14 mouse cellular contexts compared by ENCODE assay signal in the genomic region with DNA sequence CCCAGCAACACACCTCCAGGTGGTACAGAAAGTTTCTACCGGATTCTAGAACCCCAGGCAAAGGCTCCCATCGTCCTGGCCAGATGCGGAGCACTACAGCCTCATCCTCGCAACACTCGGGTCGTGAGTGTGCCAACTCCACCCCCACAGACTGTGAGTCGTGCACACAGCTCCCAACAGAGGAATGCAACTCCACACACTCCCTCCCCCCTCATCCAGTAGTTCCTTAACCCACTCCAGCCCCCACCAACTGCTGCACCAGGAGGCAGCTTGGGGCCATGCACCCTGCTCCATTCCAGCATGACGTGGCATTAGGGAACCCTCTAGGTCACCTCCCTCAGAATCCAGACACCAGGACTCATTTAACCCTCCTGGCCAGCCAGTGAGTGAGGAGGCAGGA. TPM values are rescaled to one million over a fixed set of nuclear protein-coding genes. Genes with fewer than 3 reads are reported as not detected.
A peak's percentile ranks its signal among the peaks of the same experiment; 100 is the strongest.
DNase-seq lines count a peak whose midpoint lies in the region; ATAC-seq and TF ChIP-seq lines count a peak whose summit lies in the region.
"Had no signal": no experiment of that assay in that cellular context is flagged by ENCODE, and none has a peak within 500 bp of the region (broad histone marks: within the 10 kb centered on the region; RNA-seq: fewer than 3 reads in every experiment).

No protein-coding gene starts in this region.

- no peaks in the 10 kb centered on the region for H3K27me3 ChIP-seq in embryonic facial prominence, embryonic 12.5 days
- no peaks in the 10 kb centered on the region for H3K27me3 ChIP-seq in embryonic facial prominence, embryonic 10.5 days (replicated peaks; ENCODE audit: low read depth, poor library complexity, severe bottlenecking)
- no peaks in the 10 kb centered on the region for H3K27me3 ChIP-seq in kidney, adult 2 months (replicated peaks; ENCODE audit: control insufficient read depth, insufficient read depth, low read length)
- no peaks in the 10 kb centered on the region for H3K27me3 ChIP-seq in kidney, embryonic 14.5 days (ENCODE audit: control insufficient read depth, insufficient read depth, low read length)

- intact Hi-C loops in left cerebral cortex, postnatal 4 days (cut with DNase I), result no loop called here

- H3K36me3 ChIP-seq in embryonic facial prominence, embryonic 12.5 days, result peaks cover 5% of the 10 kb centered on the region; the same call in 1 of the 2 replicates
- peaks cover 68% of the 10 kb centered on the region for H3K36me3 ChIP-seq in embryonic facial prominence, embryonic 10.5 days (replicated peaks)
- H3K36me3 ChIP-seq in kidney, adult 2 months (ENCODE audit: control insufficient read depth, insufficient read depth, low read length), result no peaks in the 10 kb centered on the region
- peaks cover 41% of the 10 kb centered on the region for H3K36me3 ChIP-seq in kidney, embryonic 14.5 days (ENCODE audit: control insufficient read depth, insufficient read depth, low read length)
- H3K36me3 ChIP-seq: liver, embryonic 13.5 days had no signal

- H3K4me1 ChIP-seq in embryonic facial prominence, embryonic 12.5 days, result peaks cover 4% of the 10 kb centered on the region; the same call in 1 of the 2 replicates
- peaks cover 31% of the 10 kb centered on the region for H3K4me1 ChIP-seq in embryonic facial prominence, embryonic 10.5 days
- H3K4me1 ChIP-seq in kidney, adult 2 months (ENCODE audit: control insufficient read depth, insufficient read depth, low read length), result peaks cover 8% of the 10 kb centered on the region
- H3K4me1 ChIP-seq in kidney, embryonic 14.5 days (ENCODE audit: control insufficient read depth, insufficient read depth, low read length), result peaks cover 16% of the 10 kb centered on the region

- TF ChIP-seq POLR2A in kidney, adult 2 months (IDR thresholded peaks at IDR 0.05; ENCODE audit: low read depth, low read length), result no peak

- H3K9ac ChIP-seq in embryonic facial prominence, embryonic 12.5 days, result no peak overlapping the region
- no peak overlapping the region for H3K9ac ChIP-seq in kidney, embryonic 14.5 days (ENCODE audit: low read depth, low read length)
- H3K9ac ChIP-seq: forebrain, postnatal 0 days; liver, embryonic 13.5 days had no signal

- TF ChIP-seq CTCF in kidney, adult 2 months (conservative IDR thresholded peaks at IDR 0.05; ENCODE audit: insufficient read depth, insufficient read length, low read depth, low read length), result no peak

- no peak overlapping the region for H3K4me3 ChIP-seq in embryonic facial prominence, embryonic 12.5 days
- H3K4me3 ChIP-seq in embryonic facial prominence, embryonic 10.5 days, result no peak overlapping the region
- no peak overlapping the region for H3K4me3 ChIP-seq in kidney, adult 2 months (ENCODE audit: insufficient read depth, low read depth, low read length)
- H3K4me3 ChIP-seq in kidney, embryonic 14.5 days (ENCODE audit: low read length), result no peak overlapping the region
- H3K4me3 ChIP-seq: liver, embryonic 13.5 days had no signal

- 69% methylated on average over 8 of the region's 8 CpGs for WGBS in embryonic facial prominence, embryonic 12.5 days
- 75% methylated on average over 8 of the region's 8 CpGs for WGBS in embryonic facial prominence, embryonic 10.5 days
- 37% methylated on average over 8 of the region's 8 CpGs for WGBS in kidney, adult 2 months
- 60% methylated on average over 8 of the region's 8 CpGs for WGBS in kidney, embryonic 14.5 days

- ATAC-seq in embryonic facial prominence, embryonic 12.5 days (ENCODE audit: insufficient number of reproducible peaks, insufficient read depth, low FRiP score, low TSS enrichment), result 0 out of 2 replicates have a peak, but pooled peaks have one; percentile 4
- ATAC-seq in kidney, embryonic 14.5 days (ENCODE audit: low FRiP score, low TSS enrichment), result no peak
- ATAC-seq: activated CD4-positive, CD25-positive, alpha-beta regulatory T cell, adult 4 months; forebrain, postnatal 0 days; hindbrain, postnatal 0 days had no signal

- DNase-seq in embryonic facial prominence, embryonic 10.5 days (ENCODE audit: low spot score), result no peak
- DNase-seq in kidney, adult 2 months, result peak; percentile 45
- DNase-seq in 3T3-L1 (ENCODE audit: low read depth, low spot score), result peak; percentile 73
- peak; percentile 41 for DNase-seq in kidney, postnatal 10 days
- DNase-seq in T-cell, adult 2 months (ENCODE audit: low spot score), result no peak
- no peak for DNase-seq in left cerebral cortex, postnatal 4 days
- DNase-seq: cerebellum, postnatal 10 days; forebrain, postnatal 0 days; liver, embryonic 13.5 days; thymus, postnatal 14 days had no signal

- no peak overlapping the region for H3K4me2 ChIP-seq in embryonic facial prominence, embryonic 12.5 days (replicated peaks)
- no peak overlapping the region for H3K4me2 ChIP-seq in kidney, embryonic 14.5 days (replicated peaks; ENCODE audit: low read depth, low read length)
- H3K4me2 ChIP-seq: liver, embryonic 13.5 days had no signal

- no peak overlapping the region for H3K27ac ChIP-seq in embryonic facial prominence, embryonic 12.5 days
- no peak overlapping the region for H3K27ac ChIP-seq in embryonic facial prominence, embryonic 10.5 days (replicated peaks)
- H3K27ac ChIP-seq in kidney, adult 2 months (ENCODE audit: insufficient read depth, low read depth, low read length), result no peak overlapping the region
- no peak overlapping the region for H3K27ac ChIP-seq in kidney, embryonic 14.5 days (ENCODE audit: low read depth, low read length)
- H3K27ac ChIP-seq: hindbrain, postnatal 0 days; liver, embryonic 13.5 days had no signal

- no peaks in the 10 kb centered on the region for H3K9me3 ChIP-seq in embryonic facial prominence, embryonic 12.5 days
- H3K9me3 ChIP-seq in embryonic facial prominence, embryonic 10.5 days, result no peaks in the 10 kb centered on the region
- no peaks in the 10 kb centered on the region for H3K9me3 ChIP-seq in kidney, embryonic 14.5 days (ENCODE audit: control insufficient read depth, low read length)
- H3K9me3 ChIP-seq: liver, embryonic 13.5 days had no signal

RNA-seq across cellular contexts. Expression of gene Pdgfa, which starts 17.3 kb away (rescaled TPM):
- 38.4 and 42.8 TPM in 2 replicates for polyA plus RNA-seq in embryonic facial prominence, embryonic 12.5 days (2016; fragmentation: Nextera tagmentation; extraction: Ambion mirVana)
- polyA plus RNA-seq in embryonic facial prominence, embryonic 10.5 days (2016; fragmentation: Nextera tagmentation; extraction: Ambion mirVana), result 30.8 and 33.5 TPM in 2 replicates
- polyA plus RNA-seq in kidney, adult 2 months (2012; rRNA removed), result 12.0 and 14.1 TPM in 2 replicates
- polyA plus RNA-seq in kidney, embryonic 14.5 days (2014; fragmentation: Nextera tagmentation; extraction: Ambion mirVana), result 57.7 and 70.2 TPM in 2 replicates
- total RNA-seq in left cerebral cortex, postnatal 4 days (2021), result 10 to 100 TPM; 50.3 to 52.3 TPM
- polyA plus RNA-seq: activated CD4-positive, CD25-positive, alpha-beta regulatory T cell, adult 4 months had no signal

Comparison
In these comparisons a context has a peak if more than half of its experiments do, and no peak if none do; other contexts are left out.
1. DNase-seq: peak in kidney, adult 2 months (single experiment), 3T3-L1 (single experiment) and kidney, postnatal 10 days (single experiment); none in embryonic facial prominence, embryonic 10.5 days (single experiment), T-cell, adult 2 months (single experiment) and left cerebral cortex, postnatal 4 days (single experiment).